Mouse (Mus musculus) ovary, adult 18-20 months (tissue): ENCODE results near the gene Syndig1.

Experiments used
- DNase-seq: peaks from one replicate; pipeline ENCODE4 v3.0.0; 2022; ENCODE audit warnings: low spot score, mixed read lengths

Gene Syndig1

GRCm38 (mm10) chr2:149828911-149829310 lies at the start of gene Syndig1:
TSS of gene Syndig1 (plus strand) at chr2:149829211.
- no peak for DNase-seq

- no peak for DNase-seq
Measured at GRCm38 (mm10) chr2:149798613-149799012, 30.4 kb upstream of the Syndig1 start.

- DNase-seq: no peak
Measured at GRCm38 (mm10) chr2:149804599-149805140, 24.3 kb upstream of the Syndig1 start.

- DNase-seq: no peak
Measured at GRCm38 (mm10) chr2:149805256-149805655, 23.8 kb upstream of the Syndig1 start.

GRCm38 (mm10) chr2:149812899-149813298 lies 16.1 kb upstream of the Syndig1 start:
- no peak for DNase-seq

GRCm38 (mm10) chr2:149818395-149818794 lies 10.6 kb upstream of the Syndig1 start:
- no peak for DNase-seq

GRCm38 (mm10) chr2:149819751-149820150 lies 9.3 kb upstream of the Syndig1 start:
- no peak for DNase-seq

- no peak for DNase-seq
Measured at GRCm38 (mm10) chr2:149820201-149820600, 8.8 kb upstream of the Syndig1 start.

- no peak for DNase-seq
Measured at GRCm38 (mm10) chr2:149829955-149830535, 1.0 kb downstream of the Syndig1 start.

GRCm38 (mm10) chr2:149830536-149831458 lies 1.8 kb downstream of the Syndig1 start, which contains the start of gene C530025M09Rik:
TSS of gene C530025M09Rik (minus strand) at chr2:149831213.
- DNase-seq: no peak

GRCm38 (mm10) chr2:149831459-149832245 lies 2.6 kb downstream of the Syndig1 start:
- DNase-seq: no peak

- no peak for DNase-seq
Measured at GRCm38 (mm10) chr2:149832301-149832700, 3.3 kb downstream of the Syndig1 start.

GRCm38 (mm10) chr2:149835091-149835490 lies 6.1 kb downstream of the Syndig1 start:
- no peak for DNase-seq

- DNase-seq: no peak
Measured at GRCm38 (mm10) chr2:149836471-149837135, 7.6 kb downstream of the Syndig1 start.

- DNase-seq: no peak
Measured at GRCm38 (mm10) chr2:149839666-149840065, 10.7 kb downstream of the Syndig1 start.

- DNase-seq: no peak
Measured at GRCm38 (mm10) chr2:149844575-149844974, 15.6 kb downstream of the Syndig1 start.

- no peak for DNase-seq
Measured at GRCm38 (mm10) chr2:149848778-149849177, 19.8 kb downstream of the Syndig1 start.

- DNase-seq: no peak
Measured at GRCm38 (mm10) chr2:149861002-149861401, 32.0 kb downstream of the Syndig1 start.

- DNase-seq: no peak
Measured at GRCm38 (mm10) chr2:149865914-149866435, 37.0 kb downstream of the Syndig1 start.

- no peak for DNase-seq
Measured at GRCm38 (mm10) chr2:149870496-149870895, 41.5 kb downstream of the Syndig1 start.

- DNase-seq: no peak
Measured at GRCm38 (mm10) chr2:149872496-149872895, 43.5 kb downstream of the Syndig1 start.
